Mouse (Mus musculus) T-helper 1 cell (primary cell): ENCODE measurements around the gene Rsf1.

ENCODE experiments used
- in situ Hi-C: fragments of 300-600 bp; cut with MboI, MseI; formaldehyde crosslinking; loops from one replicate; pipeline ENCODE4 v1.15.1; 2025; ENCODE audit warnings: high pct_unique_total_duplicates

Gene Rsf1

DNA sequence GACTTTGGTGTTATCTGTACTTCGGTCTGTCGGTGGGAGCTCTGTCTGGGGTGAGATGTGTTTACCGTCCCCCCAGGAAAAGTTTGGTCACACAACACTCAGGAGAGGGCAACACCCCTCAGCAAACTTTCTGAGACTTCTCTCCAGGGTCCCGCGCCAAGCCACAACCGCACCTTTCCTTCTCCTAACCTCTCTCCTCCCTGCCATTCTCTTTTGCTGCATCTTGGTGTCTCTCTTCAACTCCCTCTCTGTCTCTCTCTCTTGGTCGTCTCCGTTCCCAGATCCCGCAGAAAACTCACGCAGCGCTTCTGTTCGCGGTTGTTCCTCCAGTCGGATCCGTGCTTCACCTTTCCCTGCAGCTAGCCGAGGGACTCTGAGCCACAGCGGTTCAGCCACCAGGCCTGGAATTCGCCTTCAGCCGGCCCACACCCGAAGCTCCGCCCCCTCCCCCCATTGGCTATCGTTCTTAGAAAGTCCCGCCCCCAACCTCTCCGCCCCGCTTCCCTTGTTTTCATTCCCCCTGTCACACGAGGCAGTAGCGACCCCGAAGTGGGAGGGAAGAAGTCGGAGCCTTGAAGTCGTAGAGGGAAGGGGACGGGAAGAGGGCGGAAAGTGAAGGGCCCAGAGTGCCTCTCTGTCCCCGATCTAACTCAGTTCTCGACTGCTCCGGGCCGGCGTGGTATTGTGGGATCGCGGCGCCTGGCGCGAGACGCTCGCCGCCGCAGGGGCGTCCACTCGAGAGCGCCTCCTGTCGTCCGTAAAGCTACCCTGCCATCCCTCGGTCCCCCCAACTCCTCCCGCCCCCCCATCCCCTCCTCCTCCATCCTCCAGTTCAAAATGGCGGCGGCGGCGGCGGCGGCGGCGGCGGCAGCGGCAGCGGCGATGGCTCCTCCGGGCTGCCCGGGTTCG, at the start of gene Rsf1, which contains the start of gene Aamdc:
Gene Rsf1 (plus strand): TSS at position 823 of the 909 bp plus-strand sequence.
Gene Aamdc (minus strand): TSS at position 431 of the 909 bp plus-strand sequence.
- in situ Hi-C loops = loop anchor here (25.0 kb wide), 1 partner anchor 1958 kb away; the partner anchor contains the start of gene Arrb1

DNA sequence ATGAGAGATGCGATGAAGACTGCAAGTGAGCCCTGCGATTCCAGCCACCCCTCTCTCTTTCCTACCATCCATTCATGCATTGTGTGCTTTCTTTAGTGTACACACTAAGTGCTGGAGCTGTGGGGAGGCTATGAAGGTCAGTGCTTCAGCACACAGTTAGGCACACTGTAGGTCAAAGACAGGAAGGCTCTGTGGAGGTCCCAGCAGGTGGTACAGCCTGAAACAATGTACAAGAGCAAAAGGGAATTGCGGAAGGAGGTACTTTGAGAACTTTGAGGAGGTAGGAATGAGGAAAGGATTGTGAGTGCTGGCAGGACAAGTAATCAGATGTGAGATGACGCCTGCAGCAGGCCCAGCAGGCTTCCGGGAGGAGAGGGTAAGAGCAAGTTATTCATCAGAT, 44.2 kb upstream of the Rsf1 start:
- in situ Hi-C loops = no loop called here

DNA sequence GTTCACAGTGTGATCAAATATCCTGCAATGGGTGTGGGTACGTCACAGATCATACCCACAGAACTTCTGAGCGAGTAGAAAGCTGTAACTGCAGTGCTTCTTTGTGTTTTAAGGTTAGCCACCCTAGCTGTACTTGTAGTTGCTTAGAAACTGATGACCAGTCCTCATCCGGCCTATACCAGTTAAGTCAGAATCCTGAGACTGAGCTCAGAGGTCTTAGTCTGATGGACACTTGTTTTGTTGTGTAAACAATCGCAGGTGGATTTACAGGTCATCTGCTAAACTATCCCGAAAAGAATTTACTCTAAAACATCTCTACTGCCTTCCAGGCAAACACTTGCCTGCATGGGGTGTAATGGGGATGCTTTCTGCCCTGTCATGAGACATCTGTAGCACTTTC, 43.1 kb upstream of the Rsf1 start:
- in situ Hi-C loops = no loop called here

DNA sequence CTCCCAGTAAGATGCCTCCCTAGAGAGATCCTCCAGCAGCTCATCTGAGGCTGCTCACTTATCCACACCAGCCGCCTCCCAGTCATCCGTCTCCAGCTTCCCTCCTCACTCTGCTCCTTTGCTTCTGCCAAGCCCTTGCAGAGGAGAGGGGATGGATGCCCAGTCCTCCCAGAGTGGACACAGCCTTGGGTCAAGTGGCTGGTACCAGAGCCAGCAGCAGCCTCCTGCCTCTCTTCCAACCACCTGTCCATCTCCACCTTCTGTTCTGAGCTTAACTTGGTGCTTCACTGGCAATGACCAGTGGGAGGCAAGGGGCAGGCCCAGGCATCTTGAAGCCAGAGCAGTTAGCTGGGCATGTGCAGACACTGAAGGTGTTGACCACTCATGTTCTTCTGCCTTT, 33.2 kb upstream of the Rsf1 start:
- in situ Hi-C loops = no loop called here

DNA sequence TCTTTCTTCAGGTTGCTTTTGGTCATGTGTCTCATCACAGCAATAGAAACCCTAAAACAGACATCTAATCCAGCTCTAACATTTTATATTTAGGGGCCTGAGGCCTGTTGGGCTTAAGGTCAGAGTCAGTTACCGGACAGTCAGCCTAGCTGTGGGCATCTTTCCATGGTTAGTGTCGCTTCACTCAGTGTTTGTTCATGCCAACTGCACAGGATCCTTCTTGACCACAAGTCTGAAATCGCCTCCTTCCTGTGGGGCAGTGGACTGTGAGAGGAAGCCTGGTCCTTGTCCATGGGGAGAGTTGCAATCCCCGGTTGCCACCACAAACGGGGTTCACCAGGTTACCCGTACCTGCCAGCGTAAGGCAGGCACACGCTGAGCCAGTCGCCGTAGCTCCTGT, 30.4 kb upstream of the Rsf1 start:
- in situ Hi-C loops = no loop called here

DNA sequence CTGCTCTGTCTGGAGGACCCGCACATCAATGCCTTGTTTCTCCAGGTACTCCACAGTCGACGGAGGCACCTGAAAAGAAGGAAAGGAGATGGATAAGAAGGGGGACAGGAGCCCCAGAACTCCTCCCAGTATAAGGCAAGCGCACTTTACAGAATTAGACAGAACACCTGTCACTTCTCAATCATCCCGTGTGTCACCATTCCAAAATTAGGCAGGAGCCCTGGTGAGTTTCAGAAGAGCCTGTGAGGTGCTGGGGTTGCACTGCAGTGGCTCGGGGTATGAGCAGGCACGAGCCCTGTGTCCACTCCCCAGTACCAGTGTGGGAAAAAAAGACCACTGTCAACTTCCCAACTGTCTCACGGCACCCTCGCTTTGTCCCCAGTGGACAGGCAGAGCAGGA, 29.0 kb upstream of the Rsf1 start:
- in situ Hi-C loops = no loop called here

DNA sequence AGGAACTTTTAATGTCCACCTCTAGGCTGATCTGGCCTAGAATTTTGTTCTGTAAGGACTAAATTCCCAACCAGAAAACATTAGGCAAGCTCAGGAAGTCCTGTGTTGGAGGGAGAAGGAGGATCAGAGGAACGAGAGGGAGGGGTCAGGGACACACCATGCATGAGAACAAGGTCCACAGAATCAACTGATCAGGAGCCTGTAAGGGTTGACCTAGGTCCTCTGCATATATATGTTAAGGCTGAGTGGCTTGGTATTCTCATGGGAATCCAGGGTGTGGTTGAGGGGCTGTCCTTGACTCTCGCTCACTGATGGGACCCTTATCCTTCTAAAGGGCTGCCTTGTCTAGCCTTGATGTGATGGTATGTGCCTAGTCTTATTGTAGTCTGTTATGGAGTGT, 16.1 kb upstream of the Rsf1 start:
- in situ Hi-C loops = no loop called here

DNA sequence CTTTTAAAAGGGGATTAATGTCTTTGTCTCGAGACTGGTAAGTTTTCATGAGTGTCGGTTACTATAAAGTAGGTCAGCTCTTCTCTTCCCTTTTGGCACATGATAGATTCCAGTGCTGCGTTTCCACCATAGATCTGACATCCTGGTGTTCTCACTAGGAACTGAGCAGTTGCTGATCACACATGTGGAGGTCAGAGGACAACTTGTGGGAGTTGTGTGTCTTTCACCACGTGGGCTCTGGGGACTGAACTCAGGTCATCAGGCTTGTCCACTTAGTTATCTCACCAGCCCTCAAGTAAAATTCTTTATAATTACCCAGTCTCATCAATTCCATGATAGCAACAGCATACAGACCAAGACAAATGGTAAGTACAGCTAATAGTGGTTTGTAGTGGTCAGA, 10.3 kb upstream of the Rsf1 start:
- in situ Hi-C loops = no loop called here

DNA sequence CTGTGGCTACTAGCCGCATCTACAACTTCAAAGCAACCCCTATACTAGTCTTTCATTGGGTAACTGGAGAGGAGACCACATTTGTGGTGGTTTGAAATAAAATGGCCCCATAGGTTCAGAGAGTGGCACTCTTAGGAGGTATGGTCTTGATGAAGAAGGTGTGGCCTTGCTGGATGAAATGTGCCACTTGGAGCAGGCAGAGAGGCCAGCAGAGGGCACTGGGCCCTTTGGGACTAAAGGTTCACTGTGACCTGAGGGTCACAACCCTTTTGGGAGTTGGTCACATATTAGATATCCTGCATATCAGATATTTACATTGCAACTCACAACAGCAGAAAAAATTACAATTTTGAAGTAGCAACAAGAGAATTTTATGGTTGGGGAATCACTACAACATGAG, 9.3 kb upstream of the Rsf1 start:
- in situ Hi-C loops = no loop called here

DNA sequence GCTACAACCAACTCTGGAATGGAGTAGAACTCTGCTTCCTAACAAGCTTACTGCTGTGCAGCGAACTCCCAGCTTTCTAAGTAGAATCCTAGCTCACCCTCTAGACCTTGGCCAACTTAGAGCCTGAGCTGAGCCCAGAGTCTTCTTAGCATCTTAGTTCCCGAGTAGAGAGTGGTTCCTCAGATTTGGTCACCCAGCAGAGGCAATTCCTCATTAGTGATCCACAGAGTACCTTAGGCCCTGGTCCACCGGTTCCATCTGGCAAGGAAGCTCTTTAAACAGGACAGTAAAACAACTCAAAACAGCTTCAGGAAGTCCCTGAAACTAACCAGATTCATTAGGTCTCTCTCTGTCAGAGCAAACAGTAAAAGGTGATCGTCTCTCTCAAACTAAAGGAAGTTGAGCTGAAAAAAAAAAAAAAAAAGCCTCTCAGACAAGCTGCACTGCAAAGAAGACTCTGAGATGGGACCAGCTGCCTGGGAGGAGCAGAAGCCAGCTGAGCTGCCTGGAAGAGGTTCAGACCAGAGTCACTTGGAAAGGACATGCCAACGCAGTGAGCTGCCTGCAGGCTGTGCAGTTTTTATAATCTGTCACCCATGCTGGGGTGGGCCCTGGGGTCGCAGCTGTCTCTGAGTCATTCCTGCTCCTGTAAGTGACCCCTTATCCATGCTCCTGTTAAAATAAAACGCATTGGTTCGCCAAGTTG, 1.2 kb upstream of the Rsf1 start:
- in situ Hi-C loops = loop anchor here (25.0 kb wide), 1 partner anchor 1959 kb away; the partner anchor contains the start of gene Arrb1

DNA sequence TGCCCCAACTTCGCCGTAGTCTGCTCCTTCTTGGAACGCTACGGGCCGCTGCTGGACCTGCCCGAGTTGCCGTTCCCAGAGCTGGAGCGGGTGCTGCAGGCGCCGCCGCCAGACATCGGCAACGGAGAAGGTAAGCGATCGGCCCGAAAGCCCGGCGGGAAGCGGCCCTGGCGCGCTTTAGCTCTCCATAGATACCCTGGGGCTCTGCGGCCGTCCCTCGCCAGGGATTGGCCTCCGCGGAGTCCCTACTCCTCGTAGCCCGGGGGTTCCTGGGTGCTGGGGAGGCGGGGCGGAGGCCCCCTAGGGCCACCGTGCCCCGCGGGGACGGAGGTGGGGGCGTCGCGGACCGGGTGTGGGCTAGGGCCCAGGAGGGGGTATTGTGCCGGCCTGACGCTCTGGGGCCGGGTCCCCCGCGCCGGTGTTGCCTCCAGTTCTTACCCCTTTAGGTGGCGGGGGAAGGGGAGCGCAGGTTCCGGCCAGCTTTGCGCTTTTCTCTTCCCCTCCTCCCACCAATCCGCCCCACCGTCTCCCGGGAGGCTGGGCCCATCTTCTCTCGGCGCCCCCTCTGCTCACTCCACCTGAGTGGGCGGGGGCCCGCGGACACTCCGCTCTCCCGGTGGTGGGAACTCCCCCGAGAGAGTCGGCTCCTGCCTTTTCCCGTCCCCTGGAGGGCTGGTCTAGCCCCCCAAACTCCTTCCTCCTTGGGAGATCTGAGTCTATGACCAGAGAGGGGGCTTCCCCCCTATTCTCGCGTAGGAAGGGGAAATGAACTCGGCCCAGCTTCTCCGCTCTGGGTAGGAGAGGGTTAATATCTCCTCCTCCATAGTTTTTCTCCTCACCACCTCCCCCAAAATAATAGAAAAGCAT, 520 bp downstream of the Rsf1 start:
- in situ Hi-C loops = loop anchor here (25.0 kb wide), 1 partner anchor 1957 kb away; the partner anchor contains the start of gene Arrb1

DNA sequence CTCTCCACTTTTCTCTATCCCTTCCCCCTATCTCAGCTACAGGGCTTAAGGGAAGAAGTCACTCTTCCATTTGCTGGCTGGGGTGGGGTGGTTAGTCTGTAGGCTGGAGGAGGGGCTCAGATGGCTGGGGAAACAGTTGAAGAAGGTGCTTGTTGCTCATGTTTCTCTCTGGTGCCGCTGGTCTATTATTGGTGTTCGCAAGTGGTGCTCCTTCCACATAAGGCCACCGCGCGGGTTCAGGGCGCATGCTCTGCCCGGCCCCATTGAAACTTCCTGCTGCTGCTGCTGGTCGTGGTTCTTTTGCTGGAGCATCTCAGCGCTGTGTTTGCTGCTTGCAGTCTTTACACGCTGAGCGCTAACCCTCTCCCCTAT, 1.1 kb downstream of the Rsf1 start:
- in situ Hi-C loops = loop anchor here (25.0 kb wide), 1 partner anchor 1956 kb away; the partner anchor contains the start of gene Arrb1

DNA sequence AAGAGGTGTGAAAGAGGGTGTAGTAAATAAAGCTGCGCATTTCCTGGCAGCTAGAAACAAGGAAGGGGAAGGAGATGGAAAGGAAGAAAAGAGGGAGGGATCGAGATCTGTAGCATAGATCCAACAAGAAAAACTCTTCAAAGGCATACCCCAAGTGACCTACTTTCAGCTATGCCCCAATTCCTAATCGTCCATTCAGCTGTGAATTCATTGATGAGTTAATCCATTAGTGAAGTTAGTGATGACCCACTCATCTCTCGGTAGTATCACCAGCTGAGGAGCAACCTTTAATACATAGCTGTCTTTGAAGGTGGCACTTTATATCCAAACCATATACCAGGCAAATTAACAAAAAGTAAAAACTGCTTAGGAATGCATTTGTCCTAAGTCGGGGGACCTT, 8.8 kb downstream of the Rsf1 start:
- in situ Hi-C loops = loop anchor here (25.0 kb wide), 1 partner anchor 1949 kb away; the partner anchor contains the start of gene Arrb1

DNA sequence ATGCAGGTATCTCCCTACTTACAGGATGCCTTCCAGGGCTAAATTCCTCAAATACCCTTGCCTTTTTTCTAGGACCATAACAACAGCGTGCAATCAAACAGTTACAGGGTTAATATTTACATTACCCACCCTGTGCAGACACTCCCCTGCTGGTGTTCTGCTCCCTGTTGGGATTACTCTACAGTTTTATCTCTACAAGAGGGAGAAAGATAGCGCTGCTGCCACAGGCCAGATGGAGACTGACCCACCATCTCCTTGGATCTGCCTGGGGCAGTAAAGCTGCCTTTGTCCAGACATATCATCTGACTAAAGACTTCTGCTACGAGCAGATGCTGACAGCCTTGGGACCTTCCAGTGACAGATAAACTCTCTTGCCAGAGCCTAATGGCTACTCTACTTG, 10.8 kb downstream of the Rsf1 start:
- in situ Hi-C loops = loop anchor here (25.0 kb wide), 1 partner anchor 1947 kb away; the partner anchor contains the start of gene Arrb1

DNA sequence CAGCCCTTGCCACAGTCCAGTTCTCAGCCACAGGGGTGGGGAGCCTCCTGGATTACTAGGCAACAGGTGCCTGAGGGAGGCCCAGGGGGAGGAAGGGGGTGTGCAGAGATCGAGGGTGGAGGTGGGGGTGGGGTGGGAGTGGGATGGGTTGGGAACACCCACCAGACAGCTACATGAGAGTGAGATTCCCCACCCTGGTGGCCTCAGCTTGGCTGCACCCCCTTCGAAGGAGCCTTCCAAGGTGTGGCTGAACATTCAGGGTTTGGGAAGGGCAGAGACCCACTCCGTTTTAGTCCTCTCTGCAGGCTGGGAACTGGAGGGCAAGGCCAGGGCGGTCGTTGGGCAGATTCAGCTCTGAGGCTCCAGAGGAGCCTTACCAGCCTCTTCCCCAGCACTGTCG, 11.6 kb downstream of the Rsf1 start:
- in situ Hi-C loops = loop anchor here (25.0 kb wide), 1 partner anchor 1946 kb away; the partner anchor contains the start of gene Arrb1

DNA sequence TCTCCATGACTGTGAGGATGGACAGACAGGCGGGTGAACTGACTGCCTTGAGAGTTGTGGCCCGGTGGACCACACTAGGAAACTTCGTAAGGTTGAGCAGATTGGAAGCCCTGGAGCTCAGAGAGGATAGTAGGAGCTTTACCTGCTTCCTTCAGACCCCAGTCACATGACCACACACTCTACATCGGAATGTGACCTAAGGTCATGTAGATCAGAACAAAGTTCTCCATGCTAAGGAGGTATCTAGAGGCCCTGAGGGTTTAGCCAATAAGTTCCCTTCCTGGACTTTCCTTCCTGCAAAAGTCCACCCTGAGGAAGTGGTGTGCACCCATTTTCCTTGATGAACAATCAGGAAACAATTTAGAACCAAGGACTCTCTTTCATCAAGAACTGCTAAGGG, 12.7 kb downstream of the Rsf1 start:
- in situ Hi-C loops = loop anchor here (25.0 kb wide), 1 partner anchor 1945 kb away; the partner anchor contains the start of gene Arrb1

DNA sequence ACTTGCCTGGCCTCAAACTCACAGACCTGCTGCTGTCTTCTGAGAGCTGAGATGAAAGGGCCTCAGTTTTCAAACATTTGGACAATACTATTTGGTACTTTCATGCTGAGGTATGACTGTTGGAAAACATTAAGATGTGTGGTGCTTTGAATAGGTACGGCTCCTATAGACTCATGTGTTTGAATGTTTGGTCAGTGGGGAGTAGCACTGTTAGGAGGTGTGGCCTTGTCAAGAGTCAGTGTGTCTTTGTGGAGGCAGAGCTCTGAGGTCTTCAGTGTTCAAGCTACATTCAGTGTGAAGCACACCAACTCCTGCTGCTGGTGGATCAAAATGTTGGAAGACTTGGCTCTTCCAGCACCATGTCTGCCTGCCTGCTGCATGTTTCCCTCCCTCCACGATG, 13.8 kb downstream of the Rsf1 start:
- in situ Hi-C loops = loop anchor here (25.0 kb wide), 1 partner anchor 1944 kb away; the partner anchor contains the start of gene Arrb1

DNA sequence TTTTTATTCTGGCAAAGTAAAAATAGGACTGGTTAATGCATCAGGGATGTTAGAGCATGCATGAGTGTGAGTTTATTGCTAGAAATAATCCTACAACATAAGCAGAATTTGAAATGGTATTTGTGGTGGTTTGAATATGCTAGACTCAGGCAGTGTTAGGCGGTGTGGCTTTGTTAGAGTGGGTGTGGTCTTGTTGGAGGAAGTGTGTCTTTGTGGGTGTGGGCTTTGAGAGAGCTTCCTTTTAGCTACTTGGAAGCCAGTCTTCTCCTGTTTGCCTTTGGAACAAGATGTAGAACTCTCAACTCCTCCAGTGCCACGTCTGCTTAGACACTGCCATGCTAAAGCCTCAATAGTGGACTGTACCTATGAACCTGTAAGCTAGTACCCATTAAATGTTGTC, 18.9 kb downstream of the Rsf1 start:
- in situ Hi-C loops = loop anchor here (25.0 kb wide), 1 partner anchor 1939 kb away; the partner anchor contains the start of gene Arrb1

DNA sequence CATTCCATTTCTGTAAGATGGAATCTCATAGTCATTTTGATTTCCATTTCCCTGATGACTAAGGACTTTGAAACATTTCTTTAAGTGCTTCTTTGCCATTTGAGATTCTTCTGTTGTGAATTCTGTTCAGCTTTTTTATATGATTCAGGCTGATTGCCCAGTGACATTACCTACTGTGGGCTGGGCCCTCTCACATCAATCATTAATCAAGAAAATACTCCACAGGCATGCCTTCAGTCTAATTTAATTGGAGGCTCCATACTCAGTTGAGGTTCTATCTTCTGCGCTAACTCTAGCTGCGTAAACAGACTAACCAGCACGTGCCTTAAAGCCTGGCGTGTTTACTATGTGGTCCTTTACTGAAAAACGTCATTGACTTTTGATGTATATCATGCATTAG, 41.7 kb downstream of the Rsf1 start:
- in situ Hi-C loops = no loop called here

DNA sequence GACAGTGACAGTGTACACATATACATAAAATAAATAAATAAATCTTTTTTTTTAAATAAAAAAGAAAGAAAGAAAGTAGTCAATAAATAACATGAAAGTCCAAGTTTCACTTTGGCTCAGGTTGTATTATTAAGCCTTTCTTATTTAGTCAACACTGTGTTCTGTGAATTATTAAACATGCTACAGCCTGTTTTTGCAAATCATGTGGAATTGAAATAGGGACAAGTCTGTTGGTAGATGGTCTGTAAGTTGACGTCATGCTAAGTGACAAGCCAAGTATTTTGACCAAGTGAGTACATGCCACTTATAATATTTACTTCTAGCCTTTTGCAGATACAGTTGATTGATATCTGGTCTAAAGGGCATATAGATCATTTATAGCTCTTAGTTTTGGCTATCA, 43.0 kb downstream of the Rsf1 start:
- in situ Hi-C loops = no loop called here

DNA sequence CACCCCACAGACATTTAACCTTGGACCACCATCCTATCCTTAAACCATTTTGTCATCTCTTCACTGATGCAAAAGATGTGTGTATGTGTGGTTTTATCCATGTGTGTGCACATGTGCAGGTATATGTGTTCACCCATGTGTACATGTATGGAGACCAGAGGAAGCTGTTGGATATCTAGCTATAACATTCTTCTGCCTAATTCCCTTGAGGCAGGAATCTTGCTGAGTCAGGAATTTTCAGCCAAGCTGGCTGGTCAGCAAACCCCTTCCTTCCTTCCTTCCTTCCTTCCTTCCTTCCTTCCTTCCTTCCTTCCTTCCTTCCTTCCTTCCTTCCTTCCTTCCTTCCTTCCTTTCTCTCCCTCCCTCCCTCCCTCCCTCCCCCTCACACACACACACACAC, 43.7 kb downstream of the Rsf1 start:
- in situ Hi-C loops = no loop called here
